Mouse (Mus musculus) limb, embryonic 15.5 days (tissue): ENCODE results near the gene Megf6. TPM values are rescaled to one million over a fixed set of nuclear protein-coding genes. Genes with fewer than 3 reads are reported as not detected.

Experiments used
- ATAC-seq: fragments of 200-750 bp; cut with Nextera tagmentation; 2 replicates; pipeline ENCODE4 v1.8.0; 2017; ENCODE audit warnings: low read depth, moderate TSS enrichment; ENCODE audit not compliant: insufficient number of reproducible peaks, low FRiP score, low TSS enrichment
- H3K27ac ChIP-seq: fragments of 300-500 bp; sonication (generic); 2 replicates; pipeline ENCODE4 v1.5.1; 2015; ENCODE audit warnings: moderate library complexity, mild to moderate bottlenecking, inconsistent platforms
- H3K27me3 ChIP-seq: fragments of 300-500 bp; sonication (generic); 2 replicates; pipeline ENCODE4 v1.6.1; 2015; ENCODE audit warnings: inconsistent platforms
- H3K36me3 ChIP-seq: fragments of 300-500 bp; sonication (generic); 2 replicates; pipeline ENCODE4 v1.6.1; 2015; ENCODE audit warnings: inconsistent platforms
- H3K4me1 ChIP-seq: fragments of 300-500 bp; sonication (generic); 2 replicates; pipeline ENCODE4 v1.6.1; 2015; ENCODE audit warnings: inconsistent platforms
- H3K4me2 ChIP-seq: fragments of 300-500 bp; sonication (generic); 2 replicates; pipeline ENCODE4 v1.6.1; 2015; ENCODE audit warnings: mild to moderate bottlenecking, inconsistent platforms
- H3K4me3 ChIP-seq: fragments of 300-500 bp; sonication (generic); 2 replicates; pipeline ENCODE4 v1.5.1; 2015; ENCODE audit warnings: mild to moderate bottlenecking, inconsistent platforms
- H3K9ac ChIP-seq: fragments of 300-500 bp; sonication (generic); 2 replicates; pipeline ENCODE4 v1.6.1; 2015; ENCODE audit warnings: inconsistent platforms
- H3K9me3 ChIP-seq: fragments of 300-500 bp; sonication (generic); 2 replicates; pipeline ENCODE4 v1.6.1; 2016; ENCODE audit warnings: inconsistent platforms
- WGBS: fragments of 180-500 bp; shearing (Covaris S2); methylation state at CpG from one replicate; pipeline ENCODE4 v1.1.7; 2015; 5-methylcytosine and 5-hydroxymethylcytosine counted together
- polyA plus RNA-seq: library from polyadenylated mRNA; unstranded; fragments of >200 nt; fragmentation: Nextera tagmentation; extraction: Ambion mirVana; gene quantifications from 2 replicates; pipeline ENCODE4 v1.2.1, GENCODE M21; 2015

Gene Megf6
- polyA plus RNA-seq, 1 experiment from 2014 or later = 110 TPM

DNA sequence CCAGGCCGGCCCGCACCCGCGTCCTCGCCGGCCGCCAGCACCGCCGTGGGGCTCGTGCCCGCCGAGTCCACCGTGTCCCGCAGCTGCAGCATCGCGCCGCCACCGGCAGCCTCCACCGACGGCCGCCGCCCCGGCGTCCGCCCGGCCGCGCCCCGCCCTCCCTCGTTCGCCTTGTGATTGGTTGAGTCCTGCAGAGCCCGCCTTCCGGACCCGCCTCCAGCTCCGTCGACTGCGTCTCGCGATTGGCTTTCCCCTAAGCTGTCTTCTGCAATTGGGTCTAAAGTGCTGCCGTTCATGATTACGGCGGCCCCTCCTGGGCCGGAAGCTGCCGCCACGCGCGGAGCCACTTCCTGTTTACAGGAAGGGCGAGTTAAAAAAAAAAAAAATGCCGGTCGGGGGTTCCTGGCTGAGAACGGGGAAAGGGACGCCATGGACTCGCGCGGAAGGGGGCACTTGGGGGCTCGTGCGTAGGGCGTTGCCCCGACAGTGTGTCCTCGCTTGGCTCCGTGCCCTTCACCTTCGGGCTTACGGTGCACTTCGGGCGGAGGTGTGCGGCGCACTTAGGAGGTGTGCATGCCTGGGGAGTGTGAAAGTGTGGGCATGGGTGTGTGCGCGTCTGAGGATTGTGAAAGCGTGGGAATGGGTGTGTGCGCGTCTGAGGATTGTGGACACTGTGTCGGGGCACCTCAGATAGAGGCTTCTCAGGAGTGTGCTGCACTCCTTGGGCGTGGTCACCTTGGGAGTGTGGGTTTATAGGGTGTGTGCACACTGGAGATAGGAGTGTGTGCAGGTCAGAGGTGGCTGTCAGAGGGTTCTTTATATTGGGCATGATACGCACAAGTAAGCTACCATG lies 9.8 kb upstream of the Megf6 start, which contains the start of gene Tprgl:
Tprgl (minus strand) TSS at position 129 of the 853 bp plus-strand sequence.
- WGBS = under 1% methylated on average over 75 of the region's 75 CpGs
- Histone ChIP-seq H3K36me3 (peaks cover 33% of the 10 kb centered on the region), H3K9ac (peak within 1 kb of the TSS; percentile 67), H3K4me1 (peaks cover 23% of the 10 kb centered on the region), H3K9me3 (no peaks in the 10 kb centered on the region), H3K4me2 (peak within 1 kb of the TSS; percentile 86), H3K27ac (peak within 1 kb of the TSS; percentile 79), H3K27me3 (no peaks in the 10 kb centered on the region), H3K4me3 (peak within 1 kb of the TSS; percentile 96)
- peak; percentile 95 for ATAC-seq

DNA sequence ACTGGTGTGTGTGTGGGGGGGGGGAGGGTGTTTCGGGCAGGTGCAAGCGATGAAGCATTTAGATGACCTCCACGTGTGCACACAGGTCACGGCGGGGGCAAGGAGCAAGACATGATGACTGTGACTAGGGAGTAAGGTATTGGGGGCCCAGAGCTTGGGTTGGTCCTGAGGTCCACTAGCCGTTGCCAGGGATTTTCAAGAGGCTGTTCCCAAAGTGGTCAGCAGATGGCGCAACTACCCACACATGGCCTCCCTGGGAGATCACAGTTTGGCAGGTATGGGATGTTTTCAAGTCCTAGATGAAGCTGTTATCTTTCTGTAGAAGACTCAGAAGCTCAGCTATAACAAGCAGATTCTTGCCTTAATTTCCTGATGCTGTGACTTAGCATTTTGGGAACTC lies 7.2 kb upstream of the Megf6 start:
- WGBS = 12% methylated on average over 7 of the region's 7 CpGs
- no peak for ATAC-seq
- Histone ChIP-seq H3K4me2 (no peak overlapping the region), H3K4me1 (peaks cover 23% of the 10 kb centered on the region), H3K27ac (no peak overlapping the region), H3K27me3 (no peaks in the 10 kb centered on the region), H3K36me3 (peaks cover 7% of the 10 kb centered on the region), H3K9ac (no peak overlapping the region), H3K9me3 (no peaks in the 10 kb centered on the region), H3K4me3 (no peak overlapping the region)

DNA sequence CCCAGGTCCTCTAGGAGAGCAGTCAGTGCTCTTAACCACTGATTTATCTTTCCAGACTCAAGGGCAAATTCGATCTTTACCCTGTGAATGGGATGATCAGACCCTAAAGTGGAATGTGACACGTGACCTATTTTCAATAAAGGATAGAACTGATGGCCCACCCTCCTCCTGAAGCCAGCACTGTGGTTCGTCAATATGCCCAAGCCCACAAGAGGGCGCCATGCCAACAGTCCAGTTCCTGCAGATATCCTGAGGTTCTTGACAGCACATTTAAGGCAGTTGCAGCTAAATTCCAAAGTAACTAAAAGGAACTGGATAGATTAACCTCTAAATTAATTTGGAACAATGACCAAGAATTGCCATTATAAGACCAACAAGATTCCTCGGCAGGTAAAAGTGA lies 3.5 kb upstream of the Megf6 start:
- H3K4me3 ChIP-seq = no peak overlapping the region
- H3K4me1 ChIP-seq = peaks cover 31% of the 10 kb centered on the region
- H3K27me3 ChIP-seq = peaks cover 29% of the 10 kb centered on the region
- no peak overlapping the region for H3K4me2 ChIP-seq
- H3K27ac ChIP-seq = no peak overlapping the region
- no peaks in the 10 kb centered on the region for H3K36me3 ChIP-seq
- H3K9ac ChIP-seq = no peak overlapping the region
- no peak for ATAC-seq
- 30% methylated on average over 5 of the region's 5 CpGs for WGBS
- H3K9me3 ChIP-seq = no peaks in the 10 kb centered on the region

DNA sequence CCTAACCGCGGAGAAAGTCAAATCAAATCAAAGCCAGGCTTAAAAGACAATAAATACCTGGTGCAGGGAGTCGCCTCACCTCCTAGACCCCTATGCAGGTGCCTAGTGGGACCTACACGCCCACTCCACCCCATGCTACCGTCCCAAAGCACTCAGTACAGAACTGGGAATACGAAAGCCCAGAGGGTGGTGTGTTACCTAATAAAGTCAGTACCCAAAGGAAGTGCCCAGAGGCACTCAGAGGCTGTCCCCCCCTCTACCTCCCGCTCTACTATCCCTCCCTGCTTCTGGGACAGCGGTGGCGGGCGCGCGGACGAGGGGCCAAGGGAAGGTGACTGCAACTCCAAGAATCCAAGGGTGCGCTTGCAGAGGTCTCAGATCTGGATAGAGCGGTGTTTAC lies 509 bp upstream of the Megf6 start:
- Histone ChIP-seq H3K27ac (no peak overlapping the region), H3K4me3 (peak overlapping the region; percentile 64), H3K4me1 (peaks cover 44% of the 10 kb centered on the region), H3K27me3 (peaks cover 34% of the 10 kb centered on the region), H3K36me3 (no peaks in the 10 kb centered on the region), H3K9ac (peak overlapping the region; percentile 29; the same call in 1 of the 2 replicates), H3K4me2 (peak overlapping the region; percentile 99), H3K9me3 (no peaks in the 10 kb centered on the region)
- WGBS = 3% methylated on average over 15 of the region's 15 CpGs
- ATAC-seq = peak; percentile 17; the same call in 1 of the 2 replicates

DNA sequence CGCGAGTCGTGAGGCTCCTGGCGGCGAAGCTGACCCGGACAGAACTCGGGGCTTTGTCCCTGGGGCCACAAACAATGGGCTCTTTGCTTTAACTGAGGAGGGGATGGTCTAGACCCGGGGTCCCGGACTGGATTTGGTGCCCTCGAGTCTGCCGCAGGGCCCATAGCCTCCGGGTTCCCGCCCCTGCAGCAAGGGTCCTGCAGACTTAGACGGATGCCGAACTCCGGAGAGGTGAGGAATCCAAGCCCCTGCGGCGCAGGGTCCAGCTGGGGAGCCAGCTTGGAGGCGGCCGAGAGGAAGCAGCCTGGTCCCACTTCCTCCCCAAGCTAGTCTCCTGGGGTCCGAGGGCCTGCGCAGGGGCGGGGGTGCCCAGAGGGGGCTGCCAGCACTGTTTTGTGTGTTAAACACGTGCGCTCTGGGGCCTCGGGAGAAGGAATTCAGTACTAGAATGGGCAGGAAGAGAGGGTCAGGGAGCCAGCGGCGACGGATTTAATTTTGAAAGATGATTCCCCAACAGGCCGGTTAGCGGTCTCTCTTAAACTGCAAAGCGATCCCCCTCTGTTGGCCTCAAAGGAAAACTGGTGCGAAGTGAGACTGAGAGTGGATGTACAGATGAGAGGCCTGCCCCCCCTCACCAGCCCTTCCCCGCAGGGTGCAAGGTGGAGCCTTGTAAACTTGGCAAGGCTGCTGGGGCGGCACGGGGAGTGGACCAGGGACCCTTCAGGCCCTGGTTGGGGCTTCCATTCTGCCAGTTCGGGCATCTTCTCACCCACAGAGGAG lies 811 bp downstream of the Megf6 start:
- 1% methylated on average over 37 of the region's 37 CpGs for WGBS
- H3K4me2 ChIP-seq = peak overlapping the region; percentile 99
- peak overlapping the region; percentile 44 for H3K9ac ChIP-seq
- ATAC-seq = no peak
- peak overlapping the region; percentile 64 for H3K4me3 ChIP-seq
- peaks cover 54% of the 10 kb centered on the region for H3K4me1 ChIP-seq
- peaks cover 34% of the 10 kb centered on the region for H3K27me3 ChIP-seq
- H3K27ac ChIP-seq = peak overlapping the region; percentile 67
- H3K9me3 ChIP-seq = no peaks in the 10 kb centered on the region
- H3K36me3 ChIP-seq = no peaks in the 10 kb centered on the region

DNA sequence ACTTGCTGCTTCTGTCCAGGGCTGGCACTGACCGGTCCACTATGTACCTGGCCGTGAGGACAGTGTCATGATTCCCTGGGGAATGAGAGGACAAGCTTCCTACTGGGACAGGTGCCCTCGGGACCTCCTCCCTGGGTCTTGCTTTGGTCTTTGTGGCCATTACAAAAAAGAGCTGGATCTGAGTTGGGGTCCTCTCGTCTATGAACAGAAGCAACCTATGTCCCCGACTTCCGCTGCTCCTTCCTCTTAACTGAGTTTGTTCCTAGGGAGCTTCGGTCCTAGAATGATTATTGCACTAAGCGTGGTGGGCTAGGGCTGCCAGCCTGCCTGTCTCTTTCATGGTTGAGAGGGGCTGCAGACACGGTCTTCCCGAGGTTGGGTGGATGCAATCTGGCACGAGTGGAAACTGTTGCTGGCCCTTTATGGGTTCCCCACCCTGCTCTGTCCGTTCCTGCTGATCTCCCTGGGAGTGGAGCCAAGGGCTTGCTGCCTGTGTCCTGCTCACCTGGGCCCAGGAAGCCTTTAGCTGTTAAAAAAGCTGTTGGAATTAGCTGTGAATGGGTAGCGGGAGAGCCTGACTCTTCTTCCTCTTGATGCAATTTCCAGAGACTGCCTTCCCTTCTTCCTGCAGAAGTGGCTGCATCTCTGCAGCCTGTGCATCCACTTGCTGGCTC lies 1.5 kb downstream of the Megf6 start:
- Histone ChIP-seq H3K4me2 (peak overlapping the region; percentile 99), H3K9ac (no peak overlapping the region; the same call in 1 of the 2 replicates), H3K4me3 (peak overlapping the region; percentile 64), H3K27me3 (peaks cover 34% of the 10 kb centered on the region), H3K27ac (0 out of 2 replicates have a peak overlapping the region, but pooled peaks have one; percentile 67), H3K4me1 (peaks cover 58% of the 10 kb centered on the region), H3K9me3 (no peaks in the 10 kb centered on the region), H3K36me3 (no peaks in the 10 kb centered on the region)
- ATAC-seq = no peak
- WGBS = 26% methylated on average over 13 of the region's 13 CpGs

DNA sequence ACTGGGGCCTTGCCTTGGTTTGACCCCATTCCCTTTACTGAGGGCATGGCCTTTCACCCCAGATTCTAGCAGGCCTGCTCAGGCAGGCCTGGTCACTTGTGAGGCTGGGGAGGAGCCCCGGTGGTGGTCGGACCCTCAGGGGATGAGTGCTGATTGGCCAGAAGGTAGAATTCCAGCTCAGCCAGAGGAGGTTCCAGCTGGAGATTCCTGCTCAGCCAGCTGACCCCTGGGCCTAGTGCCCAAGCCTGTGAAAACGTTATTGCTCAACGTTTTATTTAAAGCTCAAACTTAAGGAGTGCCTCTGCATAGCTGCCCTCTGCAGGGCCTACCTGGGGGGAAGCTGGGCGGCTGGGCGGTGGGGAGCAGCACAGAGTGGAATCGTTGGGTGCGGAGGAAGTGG lies 6.7 kb downstream of the Megf6 start:
- Histone ChIP-seq H3K4me2 (no peak overlapping the region), H3K27me3 (peaks cover 3% of the 10 kb centered on the region; the same call in 1 of the 2 replicates), H3K4me3 (no peak overlapping the region), H3K9me3 (no peaks in the 10 kb centered on the region), H3K27ac (no peak overlapping the region), H3K4me1 (peaks cover 41% of the 10 kb centered on the region), H3K36me3 (no peaks in the 10 kb centered on the region), H3K9ac (no peak overlapping the region)
- 55% methylated on average over 8 of the region's 8 CpGs for WGBS
- ATAC-seq = no peak

DNA sequence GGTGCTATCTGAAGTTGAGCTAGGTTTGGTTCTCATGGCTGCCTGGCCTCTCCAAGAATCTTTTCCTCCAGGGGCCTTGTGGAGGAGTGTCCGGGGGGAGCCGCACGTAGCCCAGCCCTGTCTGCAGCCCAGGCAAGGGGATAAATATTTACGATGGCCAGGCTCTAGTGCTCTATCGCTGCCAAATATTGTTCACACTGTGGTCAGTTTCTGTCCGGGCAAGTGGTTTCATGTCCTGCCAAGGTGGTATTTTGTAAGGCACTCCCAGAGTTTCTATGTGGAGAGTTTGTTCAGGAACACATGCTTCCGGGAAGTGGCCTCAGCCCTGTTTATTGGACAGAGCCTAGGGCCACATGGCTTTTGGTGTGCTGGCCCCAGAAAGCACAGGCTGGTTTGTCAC lies 10.5 kb downstream of the Megf6 start:
- Histone ChIP-seq H3K9ac (no peak overlapping the region), H3K4me3 (no peak overlapping the region), H3K27me3 (no peaks in the 10 kb centered on the region), H3K9me3 (no peaks in the 10 kb centered on the region), H3K4me2 (no peak overlapping the region), H3K4me1 (peaks cover 21% of the 10 kb centered on the region; the same call in 1 of the 2 replicates), H3K36me3 (peaks cover 4% of the 10 kb centered on the region; the same call in 1 of the 2 replicates), H3K27ac (no peak overlapping the region)
- 65% methylated on average over 7 of the region's 7 CpGs for WGBS
- no peak for ATAC-seq

DNA sequence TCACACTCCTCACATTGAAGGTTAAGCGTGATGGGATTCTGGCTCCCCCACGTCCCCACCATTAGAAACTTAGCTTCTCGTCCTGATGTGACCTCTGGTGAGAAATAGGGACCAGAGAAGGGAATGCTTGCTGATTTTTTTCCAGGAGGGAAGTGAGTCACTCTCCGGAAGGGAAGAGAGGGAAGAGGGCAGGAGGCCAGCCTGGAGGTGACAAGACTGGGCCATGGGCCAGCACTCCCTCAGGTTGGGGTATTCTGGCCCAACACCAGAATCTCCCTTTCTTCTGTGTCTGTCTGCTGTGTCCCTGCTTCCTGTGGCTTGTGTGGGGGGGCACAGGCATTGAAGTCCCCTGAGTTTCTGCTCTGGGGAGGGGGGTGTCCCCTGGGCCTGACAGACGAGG lies 13.0 kb downstream of the Megf6 start:
- WGBS = 65% methylated on average over 5 of the region's 5 CpGs
- peaks cover 6% of the 10 kb centered on the region; the same call in 1 of the 2 replicates for H3K4me1 ChIP-seq
- H3K27me3 ChIP-seq = no peaks in the 10 kb centered on the region
- no peak overlapping the region for H3K27ac ChIP-seq
- H3K4me2 ChIP-seq = no peak overlapping the region
- H3K9ac ChIP-seq = no peak overlapping the region
- H3K36me3 ChIP-seq = peaks cover 4% of the 10 kb centered on the region; the same call in 1 of the 2 replicates
- no peak for ATAC-seq
- H3K9me3 ChIP-seq = no peaks in the 10 kb centered on the region
- H3K4me3 ChIP-seq = no peak overlapping the region

DNA sequence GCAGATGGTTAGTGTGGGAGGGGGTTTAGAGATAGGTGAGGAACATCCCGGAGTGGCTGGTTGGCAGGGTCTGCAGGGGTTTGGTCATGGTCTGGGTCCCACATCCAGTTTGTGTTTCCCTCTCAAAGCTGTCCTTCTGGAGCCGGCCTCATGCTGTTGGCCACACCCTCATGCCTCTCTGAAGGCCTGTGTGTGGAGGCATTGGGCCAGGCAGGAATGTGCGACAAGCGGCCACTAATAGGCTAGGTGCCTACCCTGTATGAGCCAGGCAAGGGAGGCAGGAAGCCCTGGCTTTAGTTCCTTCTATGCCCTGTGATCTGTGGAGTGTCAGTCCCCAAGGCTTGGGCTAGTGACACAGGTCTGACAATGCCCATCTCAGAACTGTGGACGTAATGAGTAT lies 14.5 kb downstream of the Megf6 start:
- WGBS = 76% methylated on average over 5 of the region's 5 CpGs
- Histone ChIP-seq H3K4me1 (peaks cover 10% of the 10 kb centered on the region; the same call in 1 of the 2 replicates), H3K27me3 (no peaks in the 10 kb centered on the region), H3K9me3 (no peaks in the 10 kb centered on the region), H3K4me2 (no peak overlapping the region), H3K36me3 (peaks cover 4% of the 10 kb centered on the region; the same call in 1 of the 2 replicates), H3K4me3 (no peak overlapping the region), H3K27ac (no peak overlapping the region), H3K9ac (no peak overlapping the region)
- no peak for ATAC-seq

DNA sequence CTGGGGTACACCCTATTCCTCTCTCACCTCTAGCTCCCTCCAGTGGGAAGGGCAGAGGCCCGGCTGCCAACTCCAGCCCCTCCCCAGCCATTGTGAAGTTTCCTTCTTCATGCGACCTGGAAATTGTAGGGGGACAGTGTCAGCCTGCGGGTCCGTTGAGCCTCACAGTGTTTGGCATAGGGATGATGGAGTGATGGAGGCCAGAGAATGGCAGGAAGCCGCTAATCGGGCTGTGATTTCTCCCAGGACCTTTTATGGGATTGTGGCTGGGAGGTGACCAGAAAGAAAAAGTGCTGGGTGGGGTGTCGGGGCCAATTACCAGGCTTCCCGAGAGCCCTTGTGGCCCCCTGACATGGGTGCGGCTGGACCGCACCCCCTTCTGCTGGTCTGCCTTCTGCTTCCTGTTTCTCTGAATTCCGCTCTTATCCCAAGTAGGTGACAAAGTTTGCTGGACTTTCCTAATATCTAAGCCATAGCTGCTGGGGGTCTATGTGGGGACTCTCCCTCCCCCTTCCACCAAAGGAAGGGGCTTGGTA lies 15.5 kb downstream of the Megf6 start:
- H3K4me1 ChIP-seq = peaks cover 7% of the 10 kb centered on the region; the same call in 1 of the 2 replicates

More for the DNA sequence above, 15.5 kb downstream of the Megf6 start:
- ATAC-seq = no peak
- Histone ChIP-seq H3K9ac (no peak overlapping the region), H3K4me2 (no peak overlapping the region), H3K9me3 (no peaks in the 10 kb centered on the region), H3K27me3 (no peaks in the 10 kb centered on the region), H3K4me3 (no peak overlapping the region), H3K36me3 (peaks cover 4% of the 10 kb centered on the region; the same call in 1 of the 2 replicates), H3K27ac (no peak overlapping the region)
- WGBS = 57% methylated on average over 11 of the region's 11 CpGs
